Mouse (Mus musculus) lung, adult 2 months (tissue): Measurements from ENCODE around the gene Ccdc191.

Experiments used
- CTCF ChIP-seq: fragments of 200-500 bp; IDR thresholded peaks from 2 replicates; pipeline ENCODE4 v1.5.1; 2011; ENCODE audit warnings: mild to moderate bottlenecking, low read length, control low read depth; ENCODE audit not compliant: insufficient read depth
- POLR2A ChIP-seq: fragments of 200-500 bp; IDR thresholded peaks from 2 replicates; pipeline ENCODE4 v1.6.1; 2011; ENCODE audit warnings: low read depth, mild to moderate bottlenecking, control low read depth, low read length, borderline replicate concordance; ENCODE audit errors: extremely low read depth

- no peak for TF ChIP-seq CTCF
- TF ChIP-seq POLR2A: no peak
Measured at GRCm38 (mm10) chr16:43972391-43972790, 82.8 kb downstream of the Ccdc191 start.
